Mouse (Mus musculus): ENCODE results near the gene Wdr83. TPM values are rescaled to one million over a fixed set of nuclear protein-coding genes. Genes with fewer than 3 reads are reported as not detected.

Wdr83 gene
- polyA plus RNA-seq (2017; shearing (Covaris generic)) = 18.9 TPM

GRCm38 (mm10) chr8:85081216-85081555 is at the start of gene Wdr83:
Wdr83 (minus strand) TSS chr8:85081306.

GRCm38 (mm10) chr8:85122995-85123394 is 41.9 kb upstream of the Wdr83 start, which contains the start of gene Zfp791:
Zfp791 (minus strand) TSS chr8:85123095.

DNA sequence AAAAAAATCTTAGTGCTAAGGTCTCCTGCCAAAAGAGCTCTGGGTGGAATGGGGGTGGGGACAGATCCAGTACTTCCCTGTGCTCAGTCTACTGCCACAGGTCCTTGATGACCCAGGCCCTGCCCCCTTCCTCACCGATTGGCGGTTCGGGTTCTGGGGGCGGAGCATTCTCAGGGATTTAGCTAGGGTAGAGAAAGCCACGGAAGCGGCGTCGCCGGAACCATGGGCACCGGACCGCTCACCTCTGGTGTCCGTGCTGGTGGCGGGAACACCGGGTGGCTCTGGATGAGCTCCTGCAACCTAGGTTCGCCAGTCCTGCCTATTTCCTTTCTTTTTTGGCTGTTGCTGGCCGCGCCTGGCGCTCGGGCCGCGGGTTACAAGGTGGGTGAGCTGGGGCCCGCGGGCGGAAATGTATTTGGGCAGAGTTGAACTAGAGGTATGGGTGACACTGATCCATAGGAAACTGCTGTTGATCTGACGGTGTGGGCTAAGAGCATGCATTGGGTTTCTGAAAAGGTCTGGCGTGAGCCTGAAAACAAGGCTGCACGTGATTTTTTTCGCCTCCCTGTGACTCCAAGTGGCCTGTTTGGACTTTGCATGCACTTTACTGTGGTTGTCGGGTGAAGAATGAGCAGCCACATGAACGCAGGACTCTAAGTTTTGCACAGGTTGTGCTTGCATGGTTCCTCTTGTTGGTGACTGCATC is 2.2 kb upstream of the Wdr83 start, which contains the start of gene Man2b1:
TSS of gene Man2b1 (plus strand) at position 163 of the 706 bp plus-strand sequence.

DNA sequence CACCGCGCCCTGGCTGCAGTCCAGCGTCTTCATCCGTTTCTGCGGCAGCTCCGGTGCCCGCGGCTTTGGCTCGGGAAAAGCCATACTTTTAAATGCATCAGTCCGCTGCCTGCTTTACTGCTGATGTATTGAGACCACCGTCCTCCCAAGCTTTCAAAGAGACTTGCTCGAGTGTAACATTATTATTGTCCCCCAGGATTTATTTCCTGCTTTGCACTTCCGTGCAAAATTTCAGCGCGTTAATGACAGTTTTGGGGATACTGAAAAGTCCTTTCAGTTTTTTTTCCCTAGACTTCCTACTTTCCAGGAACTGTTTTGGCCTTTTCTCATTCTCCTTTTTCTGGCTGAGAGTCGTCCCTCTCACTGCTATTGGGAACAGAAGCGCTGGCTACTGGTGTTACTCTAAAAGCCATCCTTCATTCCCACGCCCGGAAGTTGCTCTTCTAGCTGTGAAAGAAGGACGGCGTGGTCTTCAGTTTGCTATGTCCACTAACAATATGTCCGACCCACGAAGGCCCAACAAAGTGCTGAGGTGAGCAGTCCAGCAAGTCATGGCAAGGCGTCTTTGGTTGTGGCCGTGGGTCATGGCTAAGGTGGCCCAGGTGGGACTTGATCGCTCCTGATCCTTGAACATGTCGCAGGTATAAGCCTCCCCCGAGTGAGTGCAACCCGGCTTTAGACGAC is 432 bp downstream of the Wdr83 start, which contains the start of gene Wdr83os:
TSS of gene Wdr83os (plus strand) at position 209 of the 684 bp plus-strand sequence.

GRCm38 (mm10) chr8:85071514-85072281 is 9.4 kb downstream of the Wdr83 start, which contains the start of gene Dhps:
Dhps (plus strand) TSS chr8:85071757.

GRCm38 (mm10) chr8:85067982-85068381 is 13.1 kb downstream of the Wdr83 start, which contains the start of gene Gm5741:
Gm5741 (minus strand) TSS chr8:85067982.

GRCm38 (mm10) chr8:85059879-85060616 is 21.1 kb downstream of the Wdr83 start, which contains the start of gene Fbxw9:
Fbxw9 (plus strand) TSS chr8:85060055.

DNA sequence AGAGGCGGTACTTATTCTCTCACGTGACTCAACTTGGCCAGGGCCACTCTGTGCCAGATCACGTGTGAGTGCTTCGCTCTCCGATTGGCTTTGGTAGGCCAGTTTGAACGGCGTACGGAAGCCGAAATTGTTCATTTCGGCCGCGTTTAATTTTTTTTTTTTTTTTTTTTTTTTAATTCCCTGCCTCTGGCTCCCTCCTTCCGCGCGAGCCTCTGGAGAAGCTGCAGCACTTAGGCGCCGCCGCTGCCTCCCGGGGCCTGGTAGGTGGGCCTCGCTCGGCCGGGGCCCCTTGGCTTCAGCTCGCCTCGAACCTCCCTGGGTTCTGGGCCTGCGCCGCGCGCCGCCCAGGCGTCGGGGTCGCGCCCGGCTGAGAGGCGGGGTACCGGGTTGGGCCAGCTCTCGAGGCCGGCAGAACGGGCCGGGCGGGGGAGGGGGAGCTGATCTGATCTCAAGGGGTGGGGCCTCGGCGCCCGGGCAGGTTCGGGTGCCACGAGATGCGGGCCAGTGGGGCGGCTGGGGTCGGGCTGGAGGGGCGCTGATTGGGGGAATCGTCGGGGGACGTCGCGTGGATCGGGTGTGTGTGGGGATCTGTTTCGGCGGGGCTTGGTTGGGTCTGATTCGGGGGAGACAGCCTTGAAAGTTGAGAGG is 44.3 kb downstream of the Wdr83 start, which contains the start of gene Tnpo2:
TSS of gene Tnpo2 (plus strand) at position 198 of the 648 bp plus-strand sequence.

GRCm38 (mm10) chr8:85026670-85027515 is 54.2 kb downstream of the Wdr83 start, which contains the start of gene Trir:
Trir (plus strand) TSS chr8:85026823.

DNA sequence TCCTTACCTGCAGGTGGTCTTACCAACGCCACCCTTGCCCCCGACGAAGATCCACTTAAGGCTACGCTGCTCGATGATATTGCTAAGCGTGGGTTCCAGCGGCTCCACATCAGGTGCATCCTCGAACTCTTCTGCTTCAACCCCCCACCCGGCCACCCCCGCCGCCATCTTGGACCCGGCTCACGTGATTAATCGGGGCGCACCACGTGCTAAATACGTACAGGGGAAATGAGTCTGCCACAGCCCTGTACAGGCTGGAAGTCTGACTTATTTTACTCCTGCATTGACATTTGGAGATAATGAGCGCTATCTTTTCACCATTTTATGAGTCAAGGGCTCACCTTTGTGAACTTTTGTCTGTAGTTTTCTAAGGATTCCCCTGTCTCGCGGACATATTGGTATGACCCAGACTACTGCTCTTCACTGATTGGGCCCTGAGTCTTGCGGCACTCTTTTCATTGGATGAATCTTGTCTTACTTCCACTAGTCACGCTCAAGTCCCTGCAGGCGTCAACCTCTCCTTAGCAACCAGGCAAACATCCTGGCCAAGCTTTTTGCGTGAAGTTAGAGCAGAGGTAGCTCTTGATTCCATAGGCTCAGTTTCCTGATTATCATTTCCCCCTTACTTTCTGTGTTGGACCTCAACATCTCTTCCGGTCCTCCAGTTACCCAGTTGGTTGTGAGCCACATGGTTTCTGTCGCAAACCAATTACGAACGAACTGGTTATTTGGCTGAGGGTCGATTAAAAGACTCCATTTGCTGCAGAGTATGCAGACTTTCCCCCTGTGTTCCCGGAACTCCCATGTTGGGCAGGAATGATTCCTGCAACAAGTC is 55.8 kb downstream of the Wdr83 start, which contains the start of gene Asna1:
TSS of gene Asna1 (minus strand) at position 184 of the 835 bp plus-strand sequence.

Other genes with a start within 250 kb of the Wdr83 start
- gene Gadd45gip1, start 249.8 kb downstream of the Wdr83 start, polyA plus RNA-seq (2017; shearing (Covaris generic)) = 19.6 TPM
- gene Rad23a, start 240.6 kb downstream of the Wdr83 start, polyA plus RNA-seq (2017; shearing (Covaris generic)) = 113 TPM
- gene Calr, start 234.4 kb downstream of the Wdr83 start, polyA plus RNA-seq (2017; shearing (Covaris generic)) = 547 TPM
- 59.5 TPM for gene Farsa, start 224.3 kb downstream of the Wdr83 start, polyA plus RNA-seq (2017; shearing (Covaris generic))
- 5.3 TPM for gene Syce2, start 209.2 kb downstream of the Wdr83 start, polyA plus RNA-seq (2017; shearing (Covaris generic))
- 22.4 TPM for gene Gcdh, start 187.4 kb downstream of the Wdr83 start, polyA plus RNA-seq (2017; shearing (Covaris generic))
- gene Klf1, start 179.4 kb downstream of the Wdr83 start, polyA plus RNA-seq (2017; shearing (Covaris generic)) = 0.57 TPM
- gene Dnase2a, start 172.7 kb downstream of the Wdr83 start, polyA plus RNA-seq (2017; shearing (Covaris generic)) = 5.6 TPM
- 0.24 TPM for gene Mast1, start 143.9 kb downstream of the Wdr83 start, polyA plus RNA-seq (2017; shearing (Covaris generic))
- gene Rtbdn, start 134.3 kb downstream of the Wdr83 start, polyA plus RNA-seq (2017; shearing (Covaris generic)) = not detected
- not detected for gene Gm49661, start 111.9 kb downstream of the Wdr83 start, polyA plus RNA-seq (2017; shearing (Covaris generic))
- 110 TPM for gene Prdx2, start 111.7 kb downstream of the Wdr83 start, polyA plus RNA-seq (2017; shearing (Covaris generic))
- 59.4 TPM for gene Rnaseh2a, start 111.5 kb downstream of the Wdr83 start, polyA plus RNA-seq (2017; shearing (Covaris generic))
- gene Junb, start 102.6 kb downstream of the Wdr83 start, polyA plus RNA-seq (2017; shearing (Covaris generic)) = 7,373 TPM
- 17.9 TPM for gene Hook2, start 90.7 kb downstream of the Wdr83 start, polyA plus RNA-seq (2017; shearing (Covaris generic))
- gene Best2, start 66.8 kb downstream of the Wdr83 start, polyA plus RNA-seq (2017; shearing (Covaris generic)) = not detected
- gene Asna1, start 56.0 kb downstream of the Wdr83 start, polyA plus RNA-seq (2017; shearing (Covaris generic)) = 29.1 TPM
- 198 TPM for gene Trir, start 54.5 kb downstream of the Wdr83 start, polyA plus RNA-seq (2017; shearing (Covaris generic))
- 25.2 TPM for gene Tnpo2, start 44.4 kb downstream of the Wdr83 start, polyA plus RNA-seq (2017; shearing (Covaris generic))
- gene Fbxw9, start 21.3 kb downstream of the Wdr83 start, polyA plus RNA-seq (2017; shearing (Covaris generic)) = 6.5 TPM
- gene Gm5741, start 13.3 kb downstream of the Wdr83 start, polyA plus RNA-seq (2017; shearing (Covaris generic)) = not detected
- gene Dhps, start 9.5 kb downstream of the Wdr83 start, polyA plus RNA-seq (2017; shearing (Covaris generic)) = 89.1 TPM
- 134 TPM for gene Wdr83os, start 566 bp downstream of the Wdr83 start, polyA plus RNA-seq (2017; shearing (Covaris generic))
- 93.4 TPM for gene Man2b1, start 2.0 kb upstream of the Wdr83 start, polyA plus RNA-seq (2017; shearing (Covaris generic))
- gene Zfp791, start 41.8 kb upstream of the Wdr83 start, polyA plus RNA-seq (2017; shearing (Covaris generic)) = not detected
- gene Cks1brt, start 70.6 kb upstream of the Wdr83 start, polyA plus RNA-seq (2017; shearing (Covaris generic)) = not detected
- not detected for gene Olfr371, start 144.7 kb upstream of the Wdr83 start, polyA plus RNA-seq (2017; shearing (Covaris generic))
- gene Orc6, start 218.3 kb upstream of the Wdr83 start, polyA plus RNA-seq (2017; shearing (Covaris generic)) = 33.3 TPM
- 64.5 TPM for gene Vps35, start 218.5 kb upstream of the Wdr83 start, polyA plus RNA-seq (2017; shearing (Covaris generic))